Mouse (Mus musculus): ENCODE measurements around the gene Prrt2.

DNA sequence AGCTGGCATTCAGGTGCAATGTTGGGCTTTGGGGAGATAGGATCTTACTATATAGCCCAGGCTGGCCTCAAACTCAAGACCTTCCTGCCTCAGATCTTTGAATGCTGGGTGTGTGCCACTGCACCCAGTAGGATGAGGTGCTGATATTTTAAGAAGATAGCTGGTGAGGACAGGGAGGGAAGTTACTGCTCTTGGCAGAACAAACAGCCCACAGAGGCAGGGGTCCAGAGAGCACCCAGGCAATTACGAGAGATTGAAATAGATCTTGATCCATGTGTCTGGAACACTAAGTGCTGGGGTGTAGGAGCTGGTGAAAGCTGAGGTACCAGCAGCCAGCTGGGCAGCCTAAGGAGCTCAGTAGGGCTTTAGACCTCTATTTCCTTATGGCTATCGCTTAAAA lies 39.4 kb downstream of the Prrt2 start:
- TF ChIP-seq POLR2A (IDR thresholded peaks at IDR 0.05; ENCODE audit: borderline replicate concordance, extremely low read depth, low read depth, low read length) (no peak), CTCF (IDR thresholded peaks at IDR 0.05; ENCODE audit: insufficient read depth, low read length) (no peak)

All from lung, adult 2 months (tissue).